Mouse (Mus musculus) bone marrow macrophage, adult 2 months (primary cell): ENCODE data around the gene Exoc5.

ENCODE experiments used
- CTCF ChIP-seq: IDR thresholded peaks from 2 replicates; pipeline ENCODE4 v1.5.1; 2012; ENCODE audit warnings: low read depth, mild to moderate bottlenecking, low read length, moderate library complexity
- POLR2A ChIP-seq: IDR thresholded peaks from 2 replicates; pipeline ENCODE4 v1.6.1; 2012; ENCODE audit warnings: mild to moderate bottlenecking, low read depth, low read length, borderline replicate concordance

DNA sequence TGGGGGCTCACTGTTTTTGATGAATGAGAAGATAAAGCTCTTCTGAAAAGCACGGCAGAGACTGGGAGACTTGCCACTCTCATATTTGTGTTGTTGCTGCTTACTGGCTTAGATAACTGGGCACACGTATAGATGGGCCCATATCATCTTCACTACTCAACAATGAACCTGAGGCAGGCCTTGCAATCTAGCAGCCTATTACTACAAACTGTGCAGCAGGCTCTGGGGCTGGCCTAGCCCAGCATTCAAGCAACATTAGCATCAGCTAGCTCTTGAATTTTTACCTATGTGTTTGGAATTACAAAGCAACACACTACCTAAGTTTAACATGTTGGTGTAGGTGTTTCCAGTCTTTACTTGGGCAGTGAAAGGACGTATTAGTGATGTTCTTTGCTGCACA is 72.6 kb downstream of the Exoc5 start:
- TF ChIP-seq POLR2A (no peak), CTCF (no peak)
